Mouse (Mus musculus): ENCODE measurements around the gene Il1rapl1. TPM values are rescaled to one million over a fixed set of nuclear protein-coding genes. Genes with fewer than 3 reads are reported as not detected.
"Not testable (repeated sequence)": the region's sequence is repeated elsewhere in the genome, so short reads cannot be mapped to it uniquely, and the experiment has no call there.

Gene Il1rapl1
- polyA plus RNA-seq, 1 experiment from 2014 or later = 0.20 TPM

DNA sequence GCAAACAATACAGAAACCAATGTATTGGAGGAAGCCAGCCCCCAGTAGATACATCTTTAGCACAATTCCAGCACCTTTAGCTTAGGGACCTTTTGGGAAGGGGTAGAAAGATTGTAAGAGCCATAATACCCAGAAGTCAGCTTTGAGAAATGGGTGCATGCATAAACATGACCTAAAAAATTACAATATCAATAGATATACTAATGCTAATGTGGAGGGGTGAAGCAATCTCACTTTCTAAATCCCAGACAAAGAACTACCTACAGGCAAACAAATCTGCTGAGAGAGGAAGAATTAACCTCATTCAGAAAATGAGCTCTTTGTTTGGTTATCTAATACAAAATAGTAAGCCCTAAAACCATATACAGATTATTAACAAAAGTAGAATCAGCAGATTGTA lies 607.4 kb downstream of the Il1rapl1 start:
- no peak overlapping the region for H3K9ac ChIP-seq
- no peaks in the 10 kb centered on the region for H3K4me1 ChIP-seq (replicated peaks)
- ATAC-seq (replicated peaks; ENCODE audit: insufficient number of reproducible peaks, insufficient read depth, low FRiP score, low read depth) = no peak
- H3K4me3 ChIP-seq = no peak overlapping the region
- no peak overlapping the region for H3K4me2 ChIP-seq
- H3K27ac ChIP-seq = no peak overlapping the region
- H3K36me3 ChIP-seq = no peaks in the 10 kb centered on the region
- no peaks in the 10 kb centered on the region for H3K27me3 ChIP-seq
- H3K9me3 ChIP-seq (replicated peaks) = no peaks in the 10 kb centered on the region

DNA sequence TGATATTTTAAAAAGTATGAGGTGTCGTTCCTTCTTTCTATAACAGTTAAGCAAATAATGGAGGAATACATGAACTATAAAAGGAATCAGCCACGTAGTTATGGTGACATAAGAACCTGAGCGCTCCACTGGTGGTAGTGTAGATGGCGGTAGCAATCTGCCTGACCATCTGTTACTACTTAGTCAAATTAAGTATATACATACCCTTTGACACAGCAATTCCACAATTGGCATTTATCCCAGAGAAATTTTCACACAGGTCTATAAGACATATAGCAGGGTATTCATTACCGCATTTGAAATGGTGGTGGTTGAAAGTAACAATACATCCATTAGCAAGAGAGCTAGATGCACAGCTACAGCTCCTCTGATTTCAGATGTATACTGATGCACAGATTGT lies 612.8 kb downstream of the Il1rapl1 start:
- WGBS = 79% methylated on average over 5 of the region's 5 CpGs
- Histone ChIP-seq H3K4me1 (replicated peaks) (no peaks in the 10 kb centered on the region), H3K4me2 (no peak overlapping the region), H3K9ac (no peak overlapping the region), H3K9me3 (replicated peaks) (no peaks in the 10 kb centered on the region), H3K4me3 (no peak overlapping the region), H3K27me3 (no peaks in the 10 kb centered on the region), H3K27ac (no peak overlapping the region), H3K36me3 (no peaks in the 10 kb centered on the region)
- ATAC-seq (replicated peaks; ENCODE audit: insufficient number of reproducible peaks, insufficient read depth, low FRiP score, low read depth) = no peak

DNA sequence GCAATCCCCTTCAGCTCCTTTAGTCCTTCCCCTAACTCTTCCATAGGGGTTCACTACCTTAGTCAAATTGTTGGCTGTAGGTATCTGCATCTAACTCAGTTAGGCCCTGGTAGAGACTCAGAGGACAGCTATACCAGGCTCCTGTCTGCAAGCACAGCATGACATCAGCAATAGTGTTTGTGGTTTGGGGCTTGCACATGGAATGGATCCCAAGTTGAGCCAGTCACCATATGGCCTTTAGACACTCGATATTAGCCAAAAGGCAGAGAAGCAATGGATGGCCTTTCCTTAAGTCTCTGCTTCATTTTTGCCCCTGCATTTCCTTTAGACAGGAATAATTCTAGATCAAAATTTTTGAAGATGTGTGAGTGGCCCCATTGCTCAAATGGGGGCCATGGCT lies 632.0 kb downstream of the Il1rapl1 start:
- Histone ChIP-seq H3K36me3 (no peaks in the 10 kb centered on the region), H3K4me3 (no peak overlapping the region), H3K4me1 (replicated peaks) (no peaks in the 10 kb centered on the region), H3K9me3 (replicated peaks) (no peaks in the 10 kb centered on the region), H3K27ac (no peak overlapping the region), H3K9ac (no peak overlapping the region), H3K4me2 (no peak overlapping the region), H3K27me3 (no peaks in the 10 kb centered on the region)
- no peak for ATAC-seq (replicated peaks; ENCODE audit: insufficient number of reproducible peaks, insufficient read depth, low FRiP score, low read depth)
- WGBS = 65% methylated on average over 1 of the region's 1 CpGs

DNA sequence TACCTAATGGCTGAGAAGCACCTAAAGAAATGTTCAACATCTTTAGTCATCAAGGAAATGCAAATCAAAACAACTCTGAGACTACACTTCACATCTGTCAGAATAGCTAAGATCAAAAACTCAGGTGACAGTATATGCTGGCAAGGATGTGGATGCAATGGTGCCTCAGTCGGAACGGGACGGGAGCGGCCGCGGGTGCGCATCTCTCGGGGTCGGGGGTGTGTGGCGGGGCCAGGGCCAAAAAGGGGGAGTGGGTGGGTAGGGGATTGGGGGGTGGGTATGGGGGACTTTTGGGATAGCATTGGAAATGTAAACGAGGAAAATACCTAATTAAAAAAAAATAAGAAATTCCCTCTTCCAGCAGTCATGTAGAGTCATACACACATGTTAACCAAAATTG lies 877.3 kb downstream of the Il1rapl1 start:
- H3K4me1 ChIP-seq (replicated peaks) = not testable (repeated sequence)
- peak; percentile 80 for ATAC-seq (replicated peaks; ENCODE audit: insufficient number of reproducible peaks, insufficient read depth, low FRiP score, low read depth)
- WGBS = 54% methylated on average over 11 of the region's 11 CpGs

DNA sequence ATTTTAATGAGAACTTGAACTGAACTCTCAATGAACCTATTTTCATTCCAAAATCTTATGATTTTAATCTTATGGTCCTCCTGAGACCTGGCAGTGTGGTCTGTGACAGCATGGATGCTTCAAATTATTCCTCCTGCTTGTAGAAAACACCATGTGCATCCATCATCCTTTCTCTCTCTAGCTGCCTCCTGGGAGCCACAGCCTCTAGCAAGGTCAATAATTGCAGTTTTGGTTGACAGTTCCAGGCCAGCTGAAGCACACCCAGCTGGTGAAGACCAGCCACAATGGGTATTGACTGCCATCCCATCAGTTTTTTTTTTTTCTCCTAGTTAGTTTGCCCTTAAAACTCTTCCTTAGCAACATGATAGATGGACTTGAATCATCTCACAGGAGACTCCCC lies 890.2 kb downstream of the Il1rapl1 start:
- ATAC-seq (replicated peaks; ENCODE audit: insufficient number of reproducible peaks, insufficient read depth, low FRiP score, low read depth) = no peak
- H3K27ac ChIP-seq = no peak overlapping the region
- no peaks in the 10 kb centered on the region for H3K9me3 ChIP-seq (replicated peaks)
- no peaks in the 10 kb centered on the region for H3K36me3 ChIP-seq
- H3K27me3 ChIP-seq = no peaks in the 10 kb centered on the region
- H3K4me1 ChIP-seq (replicated peaks) = no peaks in the 10 kb centered on the region
- no peak overlapping the region for H3K4me3 ChIP-seq
- no peak overlapping the region for H3K9ac ChIP-seq
- no peak overlapping the region for H3K4me2 ChIP-seq

More for the DNA sequence above, 877.3 kb downstream of the Il1rapl1 start:
- H3K27ac ChIP-seq; H3K9me3 ChIP-seq (replicated peaks); H3K27me3 ChIP-seq; H3K4me2 ChIP-seq; H3K36me3 ChIP-seq; H3K9ac ChIP-seq; H3K4me3 ChIP-seq: not testable (repeated sequence)

DNA sequence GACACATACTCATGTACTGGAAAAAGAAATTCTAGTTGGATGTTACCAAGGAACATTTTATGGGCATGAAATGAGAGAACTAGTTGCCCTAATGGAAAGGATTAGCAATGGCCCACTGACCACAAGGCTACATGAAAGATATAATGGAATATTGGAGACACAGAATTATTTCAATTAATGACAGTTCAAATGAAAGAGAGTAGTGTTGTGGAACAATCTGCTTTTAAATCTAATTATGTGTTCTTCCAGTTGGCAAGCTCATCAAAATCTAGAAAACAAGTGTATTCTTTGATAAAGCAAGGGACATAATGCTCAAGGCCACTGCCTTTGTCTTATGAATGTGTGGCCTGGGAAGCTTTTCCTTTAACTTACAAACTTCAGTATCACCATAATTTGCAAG lies 1113.1 kb downstream of the Il1rapl1 start:
- no peak for ATAC-seq (replicated peaks; ENCODE audit: insufficient number of reproducible peaks, insufficient read depth, low FRiP score, low read depth)
- no peak overlapping the region for H3K4me2 ChIP-seq
- no peak overlapping the region for H3K4me3 ChIP-seq
- no peaks in the 10 kb centered on the region for H3K36me3 ChIP-seq
- no peaks in the 10 kb centered on the region for H3K27me3 ChIP-seq
- H3K9ac ChIP-seq = no peak overlapping the region
- no peaks in the 10 kb centered on the region for H3K9me3 ChIP-seq (replicated peaks)
- H3K4me1 ChIP-seq (replicated peaks) = no peaks in the 10 kb centered on the region
- H3K27ac ChIP-seq = no peak overlapping the region

DNA sequence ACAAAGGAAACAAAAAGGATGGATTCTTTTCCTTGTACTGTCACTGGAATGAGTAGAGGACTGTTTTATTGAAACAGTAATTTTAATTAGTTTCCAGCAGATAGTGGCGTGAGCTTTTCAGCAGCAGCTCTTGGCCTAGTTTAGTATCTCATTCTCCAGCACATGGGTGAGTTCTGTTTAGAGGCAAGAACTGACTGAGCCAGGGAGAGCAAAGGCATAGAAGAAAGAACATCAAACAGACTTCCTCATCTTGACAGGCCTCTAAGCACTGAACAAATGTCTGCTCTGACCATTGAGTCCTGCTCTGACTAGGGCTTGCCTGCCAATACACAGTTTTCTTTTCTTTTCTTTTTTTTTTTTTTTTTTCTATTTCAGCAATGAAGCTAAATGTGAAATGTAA lies 1160.3 kb downstream of the Il1rapl1 start:
- no peak overlapping the region for H3K27ac ChIP-seq
- no peaks in the 10 kb centered on the region for H3K4me1 ChIP-seq (replicated peaks)
- WGBS = 50% methylated on average over 1 of the region's 1 CpGs
- no peak overlapping the region for H3K4me2 ChIP-seq
- H3K4me3 ChIP-seq = no peak overlapping the region
- no peaks in the 10 kb centered on the region for H3K27me3 ChIP-seq
- H3K9me3 ChIP-seq (replicated peaks) = no peaks in the 10 kb centered on the region
- H3K36me3 ChIP-seq = no peaks in the 10 kb centered on the region
- H3K9ac ChIP-seq = no peak overlapping the region
- ATAC-seq (replicated peaks; ENCODE audit: insufficient number of reproducible peaks, insufficient read depth, low FRiP score, low read depth) = no peak

DNA sequence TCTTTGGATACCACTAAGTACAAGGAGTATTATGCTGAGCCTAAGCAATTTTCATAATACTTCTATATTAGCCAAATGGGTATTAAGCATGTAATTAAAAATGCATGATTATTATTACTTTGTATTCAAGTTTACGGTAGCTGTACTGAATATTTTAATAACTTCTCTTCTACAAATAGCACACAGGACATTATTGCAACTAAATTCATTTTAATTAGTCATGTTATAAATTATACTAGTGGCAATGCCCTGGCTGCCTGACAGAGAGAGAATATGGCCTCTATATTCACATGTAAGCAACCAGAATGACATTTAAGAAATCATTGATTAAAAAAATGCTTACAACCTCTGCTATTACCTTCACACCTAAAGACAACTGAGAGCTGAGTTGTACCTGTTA lies 1160.8 kb downstream of the Il1rapl1 start:
- 82% methylated on average over 1 of the region's 1 CpGs for WGBS
- ATAC-seq (replicated peaks; ENCODE audit: insufficient number of reproducible peaks, insufficient read depth, low FRiP score, low read depth) = no peak
- H3K4me1 ChIP-seq (replicated peaks) = no peaks in the 10 kb centered on the region
- no peak overlapping the region for H3K27ac ChIP-seq
- no peaks in the 10 kb centered on the region for H3K9me3 ChIP-seq (replicated peaks)
- no peaks in the 10 kb centered on the region for H3K36me3 ChIP-seq
- H3K27me3 ChIP-seq = no peaks in the 10 kb centered on the region
- H3K4me2 ChIP-seq = no peak overlapping the region
- no peak overlapping the region for H3K9ac ChIP-seq
- H3K4me3 ChIP-seq = no peak overlapping the region

DNA sequence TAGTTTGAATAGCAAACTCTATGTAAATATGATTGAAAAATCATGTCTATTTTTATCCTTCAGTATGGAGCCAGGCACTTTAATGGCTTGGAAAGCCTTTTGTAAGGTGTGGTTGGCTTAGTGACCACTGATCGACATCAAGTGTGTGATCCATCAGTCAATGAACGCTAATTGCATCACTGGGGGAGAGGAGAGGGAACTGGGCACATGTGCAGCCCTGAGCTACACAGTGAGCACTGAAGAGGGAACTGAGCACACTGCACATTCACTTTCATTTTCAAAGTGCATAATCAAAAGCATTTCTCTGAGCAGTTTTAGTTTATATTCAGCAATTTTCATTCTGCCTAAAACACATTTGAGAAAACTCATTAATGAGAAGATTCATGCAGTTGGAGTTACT lies 1164.5 kb downstream of the Il1rapl1 start:
- no peak overlapping the region for H3K27ac ChIP-seq
- no peak overlapping the region for H3K9ac ChIP-seq
- H3K36me3 ChIP-seq = no peaks in the 10 kb centered on the region
- H3K4me2 ChIP-seq = no peak overlapping the region
- no peak overlapping the region for H3K4me3 ChIP-seq
- WGBS = 73% methylated on average over 2 of the region's 2 CpGs
- no peaks in the 10 kb centered on the region for H3K4me1 ChIP-seq (replicated peaks)
- ATAC-seq (replicated peaks; ENCODE audit: insufficient number of reproducible peaks, insufficient read depth, low FRiP score, low read depth) = no peak
- H3K9me3 ChIP-seq (replicated peaks) = no peaks in the 10 kb centered on the region
- H3K27me3 ChIP-seq = no peaks in the 10 kb centered on the region

DNA sequence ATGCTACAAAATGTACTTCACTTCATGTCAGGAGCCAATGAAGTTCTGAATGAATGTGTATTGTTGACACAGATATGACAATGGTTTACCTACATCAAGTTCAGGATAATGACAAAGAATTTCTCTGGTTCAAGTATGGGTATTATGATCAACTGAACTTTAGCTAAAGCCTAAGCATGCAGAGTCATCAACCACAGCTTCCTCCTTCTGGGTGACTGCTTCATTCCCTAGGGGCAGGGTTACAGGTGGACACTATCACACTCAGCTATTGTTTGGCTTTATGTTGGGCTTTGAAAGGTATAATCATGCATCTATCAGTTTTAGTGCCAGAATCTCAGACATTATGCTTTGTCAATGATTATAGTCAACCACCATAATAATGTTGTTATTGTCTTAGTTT lies 1166.3 kb downstream of the Il1rapl1 start:
- Histone ChIP-seq H3K4me3 (no peak overlapping the region), H3K4me1 (replicated peaks) (no peaks in the 10 kb centered on the region), H3K4me2 (no peak overlapping the region), H3K27me3 (no peaks in the 10 kb centered on the region), H3K9me3 (replicated peaks) (no peaks in the 10 kb centered on the region), H3K27ac (no peak overlapping the region), H3K9ac (no peak overlapping the region), H3K36me3 (no peaks in the 10 kb centered on the region)
- ATAC-seq (replicated peaks; ENCODE audit: insufficient number of reproducible peaks, insufficient read depth, low FRiP score, low read depth) = no peak

DNA sequence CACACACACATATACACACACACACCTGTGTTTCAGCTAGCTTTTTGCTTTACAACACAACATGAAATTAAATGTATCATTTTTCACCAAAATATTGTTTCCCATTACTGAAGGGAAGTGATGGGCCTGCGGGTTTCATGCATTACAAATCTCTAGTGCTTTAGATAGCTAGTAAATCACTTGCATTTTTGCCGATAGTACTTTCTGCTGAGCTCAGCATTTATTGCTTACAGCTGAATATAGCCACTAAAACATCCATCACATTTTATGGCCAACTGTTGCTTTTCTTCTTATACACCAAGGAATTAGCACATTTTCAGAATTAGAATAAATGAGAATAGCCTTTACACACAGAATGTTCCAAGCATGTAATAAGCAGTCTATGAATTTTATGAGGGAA lies 1260.6 kb downstream of the Il1rapl1 start:
- Histone ChIP-seq H3K27ac (no peak overlapping the region), H3K9ac (no peak overlapping the region), H3K4me1 (replicated peaks) (no peaks in the 10 kb centered on the region), H3K36me3 (no peaks in the 10 kb centered on the region), H3K9me3 (replicated peaks) (no peaks in the 10 kb centered on the region), H3K4me2 (no peak overlapping the region), H3K27me3 (no peaks in the 10 kb centered on the region), H3K4me3 (no peak overlapping the region)
- WGBS = 69% methylated on average over 2 of the region's 2 CpGs
- ATAC-seq (replicated peaks; ENCODE audit: insufficient number of reproducible peaks, insufficient read depth, low FRiP score, low read depth) = no peak

DNA sequence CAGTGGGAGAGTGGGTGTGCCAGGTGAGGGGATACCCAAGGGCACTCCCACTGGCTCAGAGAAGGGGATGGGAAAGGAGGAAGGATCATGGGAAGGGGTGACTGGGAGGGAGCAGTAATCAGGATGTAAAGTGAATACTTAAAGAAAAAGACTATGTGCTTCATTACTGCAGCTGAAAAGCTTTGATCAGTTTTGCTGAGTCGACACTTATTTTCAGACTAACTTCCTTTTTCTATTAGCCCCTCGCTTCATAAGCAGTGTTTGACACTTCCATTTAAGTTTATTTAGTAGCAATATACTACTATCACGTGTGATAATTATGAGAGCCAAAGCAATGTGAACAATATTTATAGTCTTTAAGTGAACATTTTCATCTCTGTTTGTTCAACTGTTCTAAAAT lies 1307.2 kb downstream of the Il1rapl1 start:
- Histone ChIP-seq H3K27ac (no peak overlapping the region), H3K27me3 (no peaks in the 10 kb centered on the region), H3K4me2 (no peak overlapping the region), H3K36me3 (no peaks in the 10 kb centered on the region), H3K9me3 (replicated peaks) (no peaks in the 10 kb centered on the region), H3K4me1 (replicated peaks) (no peaks in the 10 kb centered on the region), H3K9ac (no peak overlapping the region), H3K4me3 (no peak overlapping the region)
- WGBS = 71% methylated on average over 3 of the region's 3 CpGs
- no peak for ATAC-seq (replicated peaks; ENCODE audit: insufficient number of reproducible peaks, insufficient read depth, low FRiP score, low read depth)

DNA sequence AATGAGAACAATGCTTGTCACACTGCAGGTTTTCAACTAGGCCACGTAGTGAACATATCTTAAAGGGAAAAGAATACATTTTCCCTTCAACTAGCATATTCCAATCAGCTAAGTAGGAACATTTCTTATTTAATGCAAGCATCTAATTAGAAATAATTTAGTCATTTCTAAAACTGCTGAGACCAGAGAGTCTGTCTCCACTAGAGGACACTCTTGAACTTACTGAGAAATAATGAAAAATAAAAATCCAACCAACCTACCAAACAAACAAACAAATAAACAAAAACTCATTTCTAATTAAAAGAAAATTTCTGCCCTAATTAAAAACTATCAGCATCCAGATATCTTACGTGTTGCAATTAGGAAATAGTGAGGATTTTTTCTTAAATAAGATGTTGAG lies 1312.7 kb downstream of the Il1rapl1 start:
- no peak overlapping the region for H3K27ac ChIP-seq
- no peaks in the 10 kb centered on the region for H3K4me1 ChIP-seq (replicated peaks)
- no peaks in the 10 kb centered on the region for H3K36me3 ChIP-seq
- 67% methylated on average over 2 of the region's 2 CpGs for WGBS
- no peak overlapping the region for H3K9ac ChIP-seq
- no peak overlapping the region for H3K4me3 ChIP-seq
- H3K4me2 ChIP-seq = no peak overlapping the region
- no peaks in the 10 kb centered on the region for H3K9me3 ChIP-seq (replicated peaks)
- no peak for ATAC-seq (replicated peaks; ENCODE audit: insufficient number of reproducible peaks, insufficient read depth, low FRiP score, low read depth)
- no peaks in the 10 kb centered on the region for H3K27me3 ChIP-seq

Measured in heart, embryonic 15.5 days (tissue).